Mouse (Mus musculus) MEL (cell line): ENCODE measurements around the gene Ccdc3. TPM values are rescaled to one million over a fixed set of nuclear protein-coding genes. Genes with fewer than 3 reads are reported as not detected.

Experiments used
- DNase-seq: peaks from one replicate; pipeline ENCODE4 v3.0.0; 2011; ENCODE audit warnings: low read depth, low spot score
- H3K27ac ChIP-seq: 2 replicates; pipeline ENCODE4 v1.5.1; 2012; ENCODE audit warnings: low read depth, mild to moderate bottlenecking, control low read depth, low read length, moderate library complexity; ENCODE audit not compliant: control insufficient read depth
- H3K27me3 ChIP-seq, 2 experiments: fragments of 150-350 bp in 1 of 2; sonication (generic) in 1 of 2; 2 replicates each; pipeline ENCODE4 v1.6.1; 2012; ENCODE audit warnings: low read length in 2 of 2, mild to moderate bottlenecking in 2 of 2, improper control_type of control experiment in 1 of 2, moderate library complexity in 1 of 2; ENCODE audit not compliant: insufficient read depth in 2 of 2, control insufficient read depth in 1 of 2
- H3K36me3 ChIP-seq, 2 experiments: 2 replicates each; pipeline ENCODE4 v1.6.1; 2012 to 2014; ENCODE audit warnings: low read length in 2 of 2, improper control_type of control experiment in 1 of 2, inconsistent platforms in 1 of 2, mild to moderate bottlenecking in 1 of 2; ENCODE audit not compliant: insufficient read depth in 2 of 2, control insufficient read depth in 1 of 2
- H3K4me1 ChIP-seq, 2 experiments: fragments of 150-350 bp in 1 of 2; sonication (generic) in 1 of 2; 2 replicates each; pipeline ENCODE4 v1.6.1; 2012; ENCODE audit warnings: low read length in 2 of 2, improper control_type of control experiment in 1 of 2, mild to moderate bottlenecking in 1 of 2; ENCODE audit not compliant: insufficient read depth in 2 of 2, control insufficient read depth in 1 of 2
- H3K4me3 ChIP-seq, 2 experiments: fragments of 150-350 bp in 1 of 2; sonication (generic) in 1 of 2; 2 replicates each; pipeline ENCODE4 v1.5.1; 2012; ENCODE audit warnings: low read depth in 2 of 2, low read length in 2 of 2, mild to moderate bottlenecking in 2 of 2, moderate library complexity in 2 of 2, control low read depth in 1 of 2, improper control_type of control experiment in 1 of 2; ENCODE audit not compliant: control insufficient read depth in 1 of 2, insufficient read depth in 1 of 2
- H3K79me2 ChIP-seq: 2 replicates; pipeline ENCODE4 v1.6.1; 2012; ENCODE audit warnings: mild to moderate bottlenecking, low read length, moderate library complexity; ENCODE audit not compliant: control insufficient read depth, poor library complexity, insufficient read depth
- H3K9ac ChIP-seq: 2 replicates; pipeline ENCODE4 v1.6.1; 2012; ENCODE audit warnings: low read depth, mild to moderate bottlenecking, control low read depth, low read length, moderate library complexity; ENCODE audit not compliant: control insufficient read depth, poor library complexity, severe bottlenecking
- H3K9me3 ChIP-seq: fragments of 150-350 bp; sonication (generic); replicated peaks from 2 replicates; pipeline ENCODE4 v1.6.1; 2012; ENCODE audit warnings: mild to moderate bottlenecking, low read length, improper control_type of control experiment, moderate library complexity; ENCODE audit not compliant: insufficient read depth
- CHD1 ChIP-seq: IDR thresholded peaks from 2 replicates; pipeline ENCODE4 v1.6.1; 2012; ENCODE audit warnings: low read depth, mild to moderate bottlenecking, inconsistent platforms, low read length, improper control_type of control experiment
- ELF1 ChIP-seq: IDR thresholded peaks from 2 replicates; pipeline ENCODE4 v1.6.1; 2014; ENCODE audit warnings: low read depth, mild to moderate bottlenecking, inconsistent platforms, low read length, improper control_type of control experiment, moderate library complexity
- EP300 ChIP-seq, 2 experiments: IDR thresholded peaks; 2 replicates each; pipeline ENCODE4 v1.6.1; 2011; ENCODE audit warnings: improper control_type of control experiment in 2 of 2, low read length in 2 of 2, low read depth in 1 of 2, mild to moderate bottlenecking in 1 of 2
- KAT2A ChIP-seq: conservative IDR thresholded peaks from 2 replicates; pipeline ENCODE4 v1.6.1; 2012; ENCODE audit warnings: low read depth, low read length, improper control_type of control experiment, inconsistent platforms
- MAFK ChIP-seq: IDR thresholded peaks from 2 replicates; pipeline ENCODE4 v1.6.1; 2011; ENCODE audit warnings: low read depth, mild to moderate bottlenecking, low read length, improper control_type of control experiment, borderline replicate concordance
- MAZ ChIP-seq: IDR thresholded peaks from 2 replicates; pipeline ENCODE4 v1.6.1; 2012; ENCODE audit warnings: low read depth, mild to moderate bottlenecking, inconsistent platforms, low read length, improper control_type of control experiment
- MXI1 ChIP-seq: IDR thresholded peaks from 2 replicates; pipeline ENCODE4 v1.6.1; 2011; ENCODE audit warnings: mild to moderate bottlenecking, low read depth, low read length, improper control_type of control experiment
- MYB ChIP-seq: IDR thresholded peaks from 2 replicates; pipeline ENCODE4 v1.6.1; 2011; ENCODE audit warnings: mild to moderate bottlenecking, low read depth, low read length, improper control_type of control experiment
- MYC ChIP-seq: IDR thresholded peaks from 2 replicates; pipeline ENCODE4 v1.6.1; 2011; ENCODE audit warnings: low read depth, mild to moderate bottlenecking, low read length, improper control_type of control experiment, moderate library complexity
- NRF1 ChIP-seq: IDR thresholded peaks from 2 replicates; pipeline ENCODE4 v1.6.1; 2014; ENCODE audit warnings: low read depth, mild to moderate bottlenecking, inconsistent platforms, low read length, improper control_type of control experiment, moderate library complexity; ENCODE audit not compliant: poor library complexity, insufficient read depth, severe bottlenecking
- POLR2A ChIP-seq, 2 experiments: IDR thresholded peaks; 2 replicates each; pipeline ENCODE4 v1.6.1; 2011 to 2012; ENCODE audit warnings: low read length in 2 of 2, mild to moderate bottlenecking in 2 of 2, control low read depth in 1 of 2, improper control_type of control experiment in 1 of 2, low read depth in 1 of 2, moderate library complexity in 1 of 2; ENCODE audit not compliant: control insufficient read depth in 1 of 2, insufficient read depth in 1 of 2, poor library complexity in 1 of 2
- POLR2AphosphoS5 ChIP-seq: IDR thresholded peaks from 2 replicates; pipeline ENCODE4 v1.6.1; 2012; ENCODE audit warnings: low read depth, borderline replicate concordance, mild to moderate bottlenecking, inconsistent platforms, low read length, moderate library complexity, mixed read lengths
- RAD21 ChIP-seq: IDR thresholded peaks from 2 replicates; pipeline ENCODE4 v1.6.1; 2011; ENCODE audit warnings: mild to moderate bottlenecking, low read depth, low read length, improper control_type of control experiment
- SIN3A ChIP-seq: IDR thresholded peaks from 2 replicates; pipeline ENCODE4 v1.6.1; 2012; ENCODE audit warnings: low read length, improper control_type of control experiment, inconsistent platforms
- USF1 ChIP-seq: IDR thresholded peaks from 2 replicates; pipeline ENCODE4 v1.6.1; 2014; ENCODE audit warnings: low read depth, mild to moderate bottlenecking, inconsistent platforms, low read length, improper control_type of control experiment, moderate library complexity
- USF2 ChIP-seq, 2 experiments: IDR thresholded peaks; 2 replicates each; pipeline ENCODE4 v1.6.1; 2011 to 2012; ENCODE audit warnings: improper control_type of control experiment in 2 of 2, low read length in 2 of 2, borderline replicate concordance in 1 of 2, inconsistent platforms in 1 of 2, low read depth in 1 of 2, mild to moderate bottlenecking in 1 of 2; ENCODE audit not compliant: insufficient read depth in 1 of 2
- ZMIZ1 ChIP-seq: IDR thresholded peaks from 2 replicates; pipeline ENCODE4 v1.6.1; 2012; ENCODE audit warnings: low read depth, mild to moderate bottlenecking, inconsistent platforms, low read length, improper control_type of control experiment, moderate library complexity
- ZNF384 ChIP-seq: IDR thresholded peaks from 2 replicates; pipeline ENCODE4 v1.6.1; 2012; ENCODE audit warnings: low read depth, mild to moderate bottlenecking, inconsistent platforms, low read length, improper control_type of control experiment
- polyA plus RNA-seq, 2 experiments: library from polyadenylated mRNA; stranded (reverse) in 1 of 2; unstranded in 1 of 2; fragments of >175 nt in 1 of 2; fragments of >200 nt in 1 of 2; gene quantifications; 2 replicates each; pipeline versions ENCODE4 v1.2.1 to v1.2.4; 2012; ENCODE audit warnings: low replicate concordance in 2 of 2, low read depth in 1 of 2; ENCODE audit not compliant: insufficient read length in 2 of 2, insufficient read depth in 1 of 2, missing spikeins in 1 of 2
- total RNA-seq: library from RNA; depleted of rRNA; stranded (reverse); fragments of 300-350 nt; gene quantifications from 2 replicates; pipeline ENCODE4 v1.2.3, GENCODE M21; 2012

The Ccdc3 gene
- total and polyA plus RNA-seq, 3 experiments, result not detected

DNA sequence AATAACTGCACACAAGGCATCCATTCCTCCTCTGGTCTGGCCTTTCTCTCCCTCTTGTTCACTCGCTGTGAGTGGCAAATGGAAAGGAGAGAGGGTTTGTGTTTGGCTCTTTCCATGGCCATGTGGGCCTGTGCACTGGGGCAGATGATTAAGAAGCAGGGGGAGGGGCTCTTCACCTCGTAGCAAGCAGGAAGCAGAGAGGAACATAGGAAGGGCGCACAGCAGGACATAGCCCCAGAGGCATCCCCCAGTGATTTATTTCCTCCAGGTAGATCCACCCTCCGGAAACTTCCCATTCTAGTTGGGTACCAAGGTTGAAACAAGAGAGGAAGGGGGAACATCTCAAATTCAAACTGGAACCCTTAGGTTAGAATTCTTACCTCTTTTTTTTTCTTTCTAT lies 2.4 kb downstream of the Ccdc3 start:
- Histone ChIP-seq H3K4me1 (no peaks in the 10 kb centered on the region), H3K9ac (no peak overlapping the region), H3K27me3 (no peaks in the 10 kb centered on the region; a peak in 1 of 4 replicates), H3K4me3 (no peak overlapping the region), H3K9me3 (no peaks in the 10 kb centered on the region)
- no peak for DNase-seq
- no peak for TF ChIP-seq EP300 (IDR thresholded peaks at IDR 0.05; ENCODE audit: low read depth in 1 of 2, low read length in 2 of 2)
- TF ChIP-seq, all 39 proteins: peak for 0
- H3K36me3 ChIP-seq, result no peaks in the 10 kb centered on the region
- H3K27ac ChIP-seq, result no peak overlapping the region
- H3K79me2 ChIP-seq, result no peaks in the 10 kb centered on the region

DNA sequence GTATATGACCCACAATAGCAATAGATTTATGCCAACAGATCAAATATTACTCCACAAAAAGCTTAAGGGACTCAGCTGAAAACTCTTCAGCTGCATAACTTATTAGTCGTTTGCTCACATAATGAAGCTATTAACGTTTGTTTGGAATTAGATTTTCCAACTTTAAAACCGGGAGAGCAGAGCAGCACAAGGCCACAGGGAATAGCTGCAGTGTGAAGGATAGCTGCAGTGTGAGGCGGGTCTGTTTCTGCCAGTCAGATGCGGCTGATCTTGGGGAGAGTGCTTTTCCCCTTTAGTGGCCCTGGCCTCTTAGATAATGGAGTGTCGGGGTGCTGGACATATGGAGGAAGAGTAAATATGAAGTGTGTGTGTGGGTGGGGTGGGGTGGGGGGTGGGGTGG lies 6.9 kb downstream of the Ccdc3 start:
- Histone ChIP-seq H3K79me2 (no peaks in the 10 kb centered on the region), H3K27me3 (peaks cover 0 to 1% of the 10 kb centered on the region in 2 experiments; a peak in 1 of 4 replicates), H3K27ac (no peak overlapping the region), H3K4me3 (no peak overlapping the region), H3K9me3 (no peaks in the 10 kb centered on the region), H3K36me3 (no peaks in the 10 kb centered on the region), H3K9ac (no peak overlapping the region), H3K4me1 (no peaks in the 10 kb centered on the region)
- no peak for DNase-seq
- TF ChIP-seq MXI1, result no peak
- TF ChIP-seq MYB, result no peak
- no peak for TF ChIP-seq RAD21
- TF ChIP-seq KAT2A, result no peak
- no peak for TF ChIP-seq USF2 (IDR thresholded peaks at IDR 0.05; ENCODE audit: borderline replicate concordance in 1 of 2, insufficient read depth in 1 of 2, low read depth in 1 of 2, low read length in 2 of 2)
- no peak for TF ChIP-seq ZMIZ1
- TF ChIP-seq EP300 (IDR thresholded peaks at IDR 0.05; ENCODE audit: low read depth in 1 of 2, low read length in 2 of 2), result no peak
- TF ChIP-seq POLR2AphosphoS5, result no peak
- no peak for TF ChIP-seq CHD1
- no peak for TF ChIP-seq ZNF384
- TF ChIP-seq MAZ, result no peak
- no peak for TF ChIP-seq MAFK
- TF ChIP-seq USF1, result no peak
- TF ChIP-seq MYC, result no peak
- no peak for TF ChIP-seq NRF1
- no peak for TF ChIP-seq POLR2A (IDR thresholded peaks at IDR 0.05; ENCODE audit: control insufficient read depth in 1 of 2, insufficient read depth in 1 of 2, low read depth in 1 of 2, low read length in 2 of 2, poor library complexity in 1 of 2)
- TF ChIP-seq SIN3A, result no peak
- TF ChIP-seq ELF1, result no peak
